Mouse (Mus musculus) c-Kit-positive CD71-positive TER-119-positive erythroid progenitor cells, embryonic 14.5 days (primary cell): Measurements from ENCODE around the gene Btbd35f30.
"Not testable (repeated sequence)": the region's sequence is repeated elsewhere in the genome, so short reads cannot be mapped to it uniquely, and the experiment has no call there.

Experiments
- DNase-seq: peaks from one replicate; pipeline ENCODE4 v3.0.0-alpha.2; 2013; ENCODE audit warnings: low spot score

The Btbd35f30 gene

GRCm38 (mm10) chrX:32894325-32894724 is at the start of gene Btbd35f30:
TSS of gene Btbd35f30 (plus strand) at chrX:32894625.
- not testable (repeated sequence) for DNase-seq

GRCm38 (mm10) chrX:32941468-32941867 is 47.0 kb downstream of the Btbd35f30 start, which contains the start of gene Gm21789:
TSS of gene Gm21789 (plus strand) at chrX:32941768.
- not testable (repeated sequence) for DNase-seq
